Mouse (Mus musculus) midbrain, embryonic 16.5 days (tissue): ENCODE measurements around the gene Pga5. TPM values are rescaled to one million over a fixed set of nuclear protein-coding genes. Genes with fewer than 3 reads are reported as not detected.
A peak's percentile ranks its signal among the peaks of the same experiment; 100 is the strongest.

ENCODE experiments used
- ATAC-seq: fragments of 200-750 bp; cut with Nextera tagmentation; 2 replicates; pipeline ENCODE4 v1.8.0; 2017; ENCODE audit warnings: moderate TSS enrichment
- H3K27ac ChIP-seq: fragments of 300-500 bp; sonication (generic); 2 replicates; pipeline ENCODE4 v1.5.1; 2014; ENCODE audit warnings: mild to moderate bottlenecking, low read length, mixed read lengths
- H3K27me3 ChIP-seq: fragments of 300-500 bp; sonication (generic); 2 replicates; pipeline ENCODE4 v1.6.1; 2014; ENCODE audit warnings: low read depth, low read length, mixed read lengths; ENCODE audit not compliant: control insufficient read depth, insufficient read depth
- H3K36me3 ChIP-seq: fragments of 300-500 bp; sonication (generic); 2 replicates; pipeline ENCODE4 v1.6.1; 2014; ENCODE audit warnings: mild to moderate bottlenecking, low read length, moderate library complexity, mixed read lengths; ENCODE audit not compliant: control insufficient read depth, insufficient read depth
- H3K4me1 ChIP-seq: fragments of 300-500 bp; sonication (generic); 2 replicates; pipeline ENCODE4 v1.6.1; 2014; ENCODE audit warnings: mild to moderate bottlenecking, low read length, mixed read lengths; ENCODE audit not compliant: control insufficient read depth, insufficient read depth
- H3K4me2 ChIP-seq: fragments of 300-500 bp; sonication (generic); 2 replicates; pipeline ENCODE4 v1.6.1; 2014; ENCODE audit warnings: mild to moderate bottlenecking, low read length, mixed read lengths
- H3K4me3 ChIP-seq: fragments of 300-500 bp; sonication (generic); 2 replicates; pipeline ENCODE4 v1.5.1; 2014; ENCODE audit warnings: low read depth, mild to moderate bottlenecking, low read length, moderate library complexity, mixed read lengths
- H3K9ac ChIP-seq: fragments of 300-500 bp; sonication (generic); 2 replicates; pipeline ENCODE4 v1.6.1; 2014; ENCODE audit warnings: low read depth, low read length, mixed read lengths
- H3K9me3 ChIP-seq: fragments of 300-500 bp; sonication (generic); replicated peaks from 2 replicates; pipeline ENCODE4 v1.6.1; 2014; ENCODE audit warnings: mild to moderate bottlenecking, low read length, mixed read lengths; ENCODE audit not compliant: control insufficient read depth, poor library complexity, severe bottlenecking
- WGBS: fragments of 180-500 bp; shearing (Covaris S2); extraction: QIAGEN DNeasy Blood & Tissue Kit; methylation state at CpG from one replicate; pipeline ENCODE4 v1.1.7; 2014; 5-methylcytosine and 5-hydroxymethylcytosine counted together
- polyA plus RNA-seq: library from polyadenylated mRNA; unstranded; fragments of >200 nt; fragmentation: Nextera tagmentation; extraction: Ambion mirVana; gene quantifications from 2 replicates; pipeline ENCODE4 v1.2.1, GENCODE M21; 2015

Pga5 gene
- polyA plus RNA-seq, 1 experiment from 2014 or later = not detected

- Histone ChIP-seq H3K4me3 (no peak overlapping the region), H3K27ac (peak overlapping the region; percentile 68; the same call in 1 of the 2 replicates), H3K9me3 (no peaks in the 10 kb centered on the region), H3K36me3 (peaks cover 22% of the 10 kb centered on the region), H3K4me1 (peaks cover 4% of the 10 kb centered on the region; the same call in 1 of the 2 replicates), H3K27me3 (no peaks in the 10 kb centered on the region), H3K9ac (no peak overlapping the region), H3K4me2 (no peak overlapping the region)
- ATAC-seq = no peak
- WGBS = 88% methylated on average over 6 of the region's 6 CpGs
These were observed 37.6 kb upstream of the Pga5 start for GRCm38 (mm10) chr19:10715476-10715875.

GRCm38 (mm10) chr19:10714682-10715475 is 37.0 kb upstream of the Pga5 start:
- ATAC-seq = peak; percentile 52; the same call in 1 of the 2 replicates
- Histone ChIP-seq H3K4me3 (no peak overlapping the region), H3K36me3 (peaks cover 22% of the 10 kb centered on the region), H3K4me1 (peaks cover 3% of the 10 kb centered on the region; the same call in 1 of the 2 replicates), H3K27me3 (no peaks in the 10 kb centered on the region), H3K4me2 (no peak overlapping the region), H3K9ac (no peak overlapping the region), H3K27ac (peak overlapping the region; percentile 68), H3K9me3 (no peaks in the 10 kb centered on the region)
- WGBS = 34% methylated on average over 4 of the region's 4 CpGs

- Histone ChIP-seq H3K27me3 (no peaks in the 10 kb centered on the region), H3K27ac (no peak overlapping the region), H3K4me3 (no peak overlapping the region), H3K4me1 (peaks cover 6% of the 10 kb centered on the region; the same call in 1 of the 2 replicates), H3K4me2 (no peak overlapping the region), H3K9ac (peak overlapping the region; percentile 38), H3K9me3 (no peaks in the 10 kb centered on the region), H3K36me3 (peaks cover 22% of the 10 kb centered on the region)
- no peak for ATAC-seq
- WGBS = 79% methylated on average over 6 of the region's 6 CpGs
These were observed 36.3 kb upstream of the Pga5 start for GRCm38 (mm10) chr19:10714168-10714567.

GRCm38 (mm10) chr19:10713551-10713950 is 35.7 kb upstream of the Pga5 start:
- Histone ChIP-seq H3K4me1 (peaks cover 7% of the 10 kb centered on the region; the same call in 1 of the 2 replicates), H3K36me3 (peaks cover 23% of the 10 kb centered on the region), H3K4me2 (no peak overlapping the region), H3K27ac (no peak overlapping the region), H3K9me3 (no peaks in the 10 kb centered on the region), H3K4me3 (no peak overlapping the region), H3K27me3 (no peaks in the 10 kb centered on the region), H3K9ac (no peak overlapping the region)
- no peak for ATAC-seq
- WGBS = 97% methylated on average over 10 of the region's 10 CpGs

- Histone ChIP-seq H3K27me3 (no peaks in the 10 kb centered on the region), H3K27ac (no peak overlapping the region), H3K36me3 (peaks cover 26% of the 10 kb centered on the region), H3K4me3 (no peak overlapping the region), H3K9ac (no peak overlapping the region), H3K4me1 (peaks cover 7% of the 10 kb centered on the region; the same call in 1 of the 2 replicates), H3K9me3 (no peaks in the 10 kb centered on the region), H3K4me2 (no peak overlapping the region)
- WGBS = 96% methylated on average over 12 of the region's 12 CpGs
- no peak for ATAC-seq
These were observed 34.8 kb upstream of the Pga5 start for GRCm38 (mm10) chr19:10712646-10713045.

GRCm38 (mm10) chr19:10712194-10712593 is 34.3 kb upstream of the Pga5 start:
- H3K4me2 ChIP-seq = no peak overlapping the region
- H3K27me3 ChIP-seq = no peaks in the 10 kb centered on the region
- no peak overlapping the region for H3K9ac ChIP-seq
- no peaks in the 10 kb centered on the region for H3K9me3 ChIP-seq
- peaks cover 7% of the 10 kb centered on the region; the same call in 1 of the 2 replicates for H3K4me1 ChIP-seq
- no peak for ATAC-seq
- peaks cover 26% of the 10 kb centered on the region for H3K36me3 ChIP-seq
- H3K4me3 ChIP-seq = no peak overlapping the region
- H3K27ac ChIP-seq = no peak overlapping the region
- WGBS = 91% methylated on average over 7 of the region's 7 CpGs

- peaks cover 7% of the 10 kb centered on the region; the same call in 1 of the 2 replicates for H3K4me1 ChIP-seq
- H3K27ac ChIP-seq = 0 out of 2 replicates have a peak overlapping the region, but pooled peaks have one; percentile 12
- ATAC-seq = no peak
- H3K9me3 ChIP-seq = no peaks in the 10 kb centered on the region
- H3K4me3 ChIP-seq = no peak overlapping the region
- H3K36me3 ChIP-seq = peaks cover 26% of the 10 kb centered on the region
- 90% methylated on average over 4 of the region's 4 CpGs for WGBS
- no peaks in the 10 kb centered on the region for H3K27me3 ChIP-seq
- no peak overlapping the region for H3K9ac ChIP-seq
- no peak overlapping the region for H3K4me2 ChIP-seq
These were observed 32.9 kb upstream of the Pga5 start for GRCm38 (mm10) chr19:10710751-10711150.

- Histone ChIP-seq H3K4me3 (no peak overlapping the region), H3K9ac (no peak overlapping the region), H3K4me1 (peaks cover 10% of the 10 kb centered on the region; the same call in 1 of the 2 replicates), H3K36me3 (peaks cover 26% of the 10 kb centered on the region), H3K27ac (peak overlapping the region; percentile 86), H3K4me2 (no peak overlapping the region), H3K9me3 (no peaks in the 10 kb centered on the region), H3K27me3 (no peaks in the 10 kb centered on the region)
- 57% methylated on average over 9 of the region's 9 CpGs for WGBS
- ATAC-seq = peak; percentile 43
These were observed 32.2 kb upstream of the Pga5 start for GRCm38 (mm10) chr19:10710088-10710511.
